In the genomic region with DNA sequence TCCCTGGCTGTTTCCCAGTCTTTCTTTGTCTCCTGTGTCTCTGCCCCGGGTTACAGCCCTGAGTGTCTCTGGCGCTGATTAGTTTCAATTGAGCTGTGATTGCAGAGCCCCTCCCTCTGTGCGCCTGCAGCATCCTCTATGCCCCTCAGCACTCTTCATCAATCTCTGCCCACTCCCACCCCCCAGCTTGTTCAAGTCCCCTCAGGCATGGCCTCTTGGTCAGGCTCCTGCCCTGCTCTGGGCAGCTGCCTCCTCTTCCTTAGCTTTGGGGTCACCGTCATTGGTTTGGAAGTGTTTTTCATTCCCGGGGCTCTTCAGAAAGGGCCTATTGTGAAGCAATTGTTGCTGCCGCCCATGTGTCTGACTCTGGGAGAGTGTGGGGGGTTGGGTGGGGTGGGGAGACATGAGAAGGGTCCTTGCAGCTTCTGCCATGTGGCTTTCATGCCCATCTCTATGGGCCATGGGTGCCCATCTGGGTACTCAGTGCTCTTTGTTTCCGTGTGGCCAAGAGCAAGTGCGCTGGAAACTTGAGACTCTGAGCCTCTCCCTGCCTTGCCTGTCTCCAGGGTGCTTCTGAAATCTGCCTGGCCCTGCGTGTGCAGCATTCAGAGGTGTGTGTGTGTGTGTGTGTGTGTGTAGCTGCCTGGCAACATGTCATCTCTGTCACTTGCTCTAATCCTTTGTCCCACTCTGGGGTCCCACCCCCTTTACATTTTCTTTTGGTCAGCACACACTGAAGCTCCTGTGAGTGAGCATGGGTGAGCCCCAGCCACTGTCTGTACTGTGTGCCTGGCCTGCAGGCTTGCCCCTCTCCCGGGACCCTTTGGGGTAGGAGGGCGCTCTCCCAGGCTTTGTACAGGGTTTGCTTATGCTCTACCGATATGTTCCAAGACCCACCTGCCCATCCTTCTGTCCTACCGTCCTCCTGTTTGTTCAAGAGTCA, we compare ENCODE assay signal across 12 mouse cellular contexts. TPM values are rescaled to one million over a fixed set of nuclear protein-coding genes. Genes with fewer than 3 reads are reported as not detected.
DNase-seq lines count a peak whose midpoint lies in the region; ATAC-seq and TF ChIP-seq lines count a peak whose summit lies in the region.
"Had no signal": no experiment of that assay in that cellular context is flagged by ENCODE, and none has a peak within 500 bp of the region (broad histone marks: within the 10 kb centered on the region; RNA-seq: fewer than 3 reads in every experiment).

No protein-coding gene starts in this region.

- H3K4me3 ChIP-seq in lung, embryonic 14.5 days (ENCODE audit: low read depth, low read length): no peak overlapping the region
- H3K4me3 ChIP-seq in forebrain, embryonic 14.5 days (ENCODE audit: low read depth, low read length): no peak overlapping the region
- H3K4me3 ChIP-seq in stomach, embryonic 15.5 days (replicated peaks): no peak overlapping the region
- H3K4me3 ChIP-seq: liver, embryonic 15.5 days had no signal

- no peak for ATAC-seq in lung, embryonic 14.5 days (ENCODE audit: insufficient read depth)
- peak; percentile 76 for ATAC-seq in forebrain, embryonic 14.5 days
- peak; percentile 1; the same call in 1 of the 2 replicates for ATAC-seq in stomach, embryonic 15.5 days (ENCODE audit: insufficient read depth, low FRiP score, low read depth)

- DNase-seq in lung, embryonic 14.5 days: peak; percentile 22
- no peak for DNase-seq in lung, postnatal 14 days
- peak; percentile 83 for DNase-seq in forebrain, embryonic 14.5 days (ENCODE audit: low spot score)
- DNase-seq in mesoderm, embryonic 11.5 days (ENCODE audit: low read depth, low spot score): peak; percentile 65
- DNase-seq in cerebellum, adult 9-10 months: no peak
- DNase-seq in gastrocnemius, postnatal 4 days (ENCODE audit: low spot score in 2 of 2): no peak
- no peak for DNase-seq in natural killer cell, adult 2 months (ENCODE audit: low spot score in 2 of 2)
- DNase-seq: adrenal gland, postnatal 10 days; kidney, adult 9 months; thymus, adult 2 months had no signal

- peak overlapping the region; percentile 3; the same call in 1 of the 2 replicates for H3K27ac ChIP-seq in lung, embryonic 14.5 days (ENCODE audit: low read depth)
- peak overlapping the region; percentile 97 for H3K27ac ChIP-seq in forebrain, embryonic 14.5 days (ENCODE audit: low read depth, low read length)
- H3K27ac ChIP-seq in stomach, embryonic 15.5 days: peak overlapping the region; percentile 54
- H3K27ac ChIP-seq: liver, embryonic 15.5 days had no signal

- H3K9ac ChIP-seq in lung, embryonic 14.5 days: no peak overlapping the region
- peak overlapping the region; percentile 59 for H3K9ac ChIP-seq in forebrain, embryonic 14.5 days (ENCODE audit: low read length)
- no peak overlapping the region for H3K9ac ChIP-seq in stomach, embryonic 15.5 days
- H3K9ac ChIP-seq: liver, embryonic 15.5 days had no signal

- no peaks in the 10 kb centered on the region for H3K27me3 ChIP-seq in lung, embryonic 14.5 days (ENCODE audit: insufficient read depth, low read length)
- no peaks in the 10 kb centered on the region for H3K27me3 ChIP-seq in forebrain, embryonic 14.5 days (replicated peaks; ENCODE audit: control insufficient read depth, insufficient read depth, low read length)
- H3K27me3 ChIP-seq in stomach, embryonic 15.5 days (replicated peaks): no peaks in the 10 kb centered on the region

- peaks cover 11% of the 10 kb centered on the region; the same call in 1 of the 2 replicates for H3K36me3 ChIP-seq in lung, embryonic 14.5 days (ENCODE audit: insufficient read depth)
- H3K36me3 ChIP-seq in forebrain, embryonic 14.5 days (ENCODE audit: control insufficient read depth, insufficient read depth, low read length): peaks cover 12% of the 10 kb centered on the region
- H3K36me3 ChIP-seq in stomach, embryonic 15.5 days: no peaks in the 10 kb centered on the region
- H3K36me3 ChIP-seq: liver, embryonic 15.5 days had no signal

- H3K4me2 ChIP-seq in lung, embryonic 14.5 days: no peak overlapping the region
- H3K4me2 ChIP-seq in forebrain, embryonic 14.5 days (ENCODE audit: low read length): peak overlapping the region; percentile 4; the same call in 1 of the 2 replicates
- H3K4me2 ChIP-seq in stomach, embryonic 15.5 days: no peak overlapping the region
- H3K4me2 ChIP-seq: liver, embryonic 15.5 days had no signal

- H3K9me3 ChIP-seq in lung, embryonic 14.5 days (ENCODE audit: low read depth, low read length): no peaks in the 10 kb centered on the region
- H3K9me3 ChIP-seq in forebrain, embryonic 14.5 days (replicated peaks; ENCODE audit: control insufficient read depth, low read length): no peaks in the 10 kb centered on the region
- H3K9me3 ChIP-seq in stomach, embryonic 15.5 days: no peaks in the 10 kb centered on the region
- H3K9me3 ChIP-seq: liver, embryonic 15.5 days had no signal

- 24% methylated on average over 13 of the region's 13 CpGs for WGBS in lung, embryonic 14.5 days
- WGBS in forebrain, embryonic 14.5 days: 13% methylated on average over 13 of the region's 13 CpGs
- WGBS in stomach, embryonic 15.5 days: 33% methylated on average over 13 of the region's 13 CpGs

- peaks cover 17% of the 10 kb centered on the region; the same call in 1 of the 2 replicates for H3K4me1 ChIP-seq in lung, embryonic 14.5 days (ENCODE audit: insufficient read depth)
- peaks cover 38% of the 10 kb centered on the region for H3K4me1 ChIP-seq in forebrain, embryonic 14.5 days (ENCODE audit: control insufficient read depth, insufficient read depth, low read length)
- H3K4me1 ChIP-seq in stomach, embryonic 15.5 days: peaks cover 35% of the 10 kb centered on the region
- H3K4me1 ChIP-seq: liver, embryonic 15.5 days had no signal

- no peak for TF ChIP-seq CTCF in lung, embryonic 14.5 days (IDR thresholded peaks at IDR 0.05; ENCODE audit: low read depth)

RNA-seq across cellular contexts. Expression of a gene that starts 57.5 kb away (rescaled TPM):
- polyA plus RNA-seq in lung, embryonic 14.5 days (2014; fragmentation: Nextera tagmentation; extraction: Ambion mirVana): 16.4 and 18.9 TPM in 2 replicates
- 30.1 and 31.0 TPM in 2 replicates for polyA plus RNA-seq in forebrain, embryonic 14.5 days (2014; fragmentation: Nextera tagmentation; extraction: Ambion mirVana)
- polyA plus RNA-seq in stomach, embryonic 15.5 days (2015; fragmentation: Nextera tagmentation; extraction: Ambion mirVana): 18.2 and 18.4 TPM in 2 replicates
- total RNA-seq in gastrocnemius, postnatal 4 days (2021): 10 to 100 TPM; 13.3 to 13.6 TPM

Comparison
In these comparisons a context has a peak if more than half of its experiments do, and no peak if none do; other contexts are left out.
1. DNase-seq: peak in lung, embryonic 14.5 days (single experiment), forebrain, embryonic 14.5 days (single experiment) and mesoderm, embryonic 11.5 days (single experiment); none in lung, postnatal 14 days (single experiment), cerebellum, adult 9-10 months (single experiment), gastrocnemius, postnatal 4 days (0 of 2) and natural killer cell, adult 2 months (0 of 2).
2. H3K27ac ChIP-seq: peak in every context shown above with its lines; median percentile 97 in forebrain, embryonic 14.5 days; 54 in stomach, embryonic 15.5 days; 3 in lung, embryonic 14.5 days.